Mouse (Mus musculus) embryonic facial prominence, embryonic 11.5 days (tissue): ENCODE measurements around the gene Hpcal1. TPM values are rescaled to one million over a fixed set of nuclear protein-coding genes. Genes with fewer than 3 reads are reported as not detected.

Experiments
- ATAC-seq: fragments of 200-750 bp; cut with Nextera tagmentation; replicated peaks from 2 replicates; pipeline ENCODE4 v1.8.0; 2017; ENCODE audit warnings: low read depth; ENCODE audit not compliant: insufficient number of reproducible peaks, low FRiP score, low TSS enrichment
- DNase-seq: peaks from one replicate; pipeline ENCODE4 v3.0.0-alpha.2; 2015; ENCODE audit warnings: low spot score
- H3K27ac ChIP-seq: fragments of 300-500 bp; sonication (generic); replicated peaks from 2 replicates; pipeline ENCODE4 v1.5.1; 2014; ENCODE audit warnings: mild to moderate bottlenecking, low read depth, low read length, control low read depth
- H3K27me3 ChIP-seq: fragments of 300-500 bp; sonication (generic); 2 replicates; pipeline ENCODE4 v1.6.1; 2014; ENCODE audit warnings: mild to moderate bottlenecking, low read length, moderate library complexity, mixed read lengths; ENCODE audit not compliant: control insufficient read depth, insufficient read depth
- H3K36me3 ChIP-seq: fragments of 300-500 bp; sonication (generic); replicated peaks from 2 replicates; pipeline ENCODE4 v1.6.1; 2014; ENCODE audit warnings: low read depth, mild to moderate bottlenecking, low read length, moderate library complexity, mixed read lengths; ENCODE audit not compliant: control insufficient read depth, insufficient read depth
- H3K4me1 ChIP-seq: fragments of 300-500 bp; sonication (generic); 2 replicates; pipeline ENCODE4 v1.6.1; 2014; ENCODE audit warnings: low read length, mixed read lengths; ENCODE audit not compliant: control insufficient read depth, insufficient read depth
- H3K4me2 ChIP-seq: fragments of 300-500 bp; sonication (generic); 2 replicates; pipeline ENCODE4 v1.6.1; 2014; ENCODE audit warnings: low read depth, mild to moderate bottlenecking, control low read depth, low read length, moderate library complexity
- H3K4me3 ChIP-seq: fragments of 300-500 bp; sonication (generic); 2 replicates; pipeline ENCODE4 v1.5.1; 2014; ENCODE audit warnings: low read depth, low read length, control low read depth
- H3K9ac ChIP-seq: fragments of 300-500 bp; sonication (generic); replicated peaks from 2 replicates; pipeline ENCODE4 v1.6.1; 2014; ENCODE audit warnings: mild to moderate bottlenecking, control low read depth, low read length
- H3K9me3 ChIP-seq: fragments of 300-500 bp; sonication (generic); replicated peaks from 2 replicates; pipeline ENCODE4 v1.6.1; 2016; ENCODE audit warnings: mild to moderate bottlenecking, low read length, inconsistent platforms, mixed read lengths; ENCODE audit not compliant: control insufficient read depth
- WGBS: fragments of 180-500 bp; shearing (Covaris S2); extraction: QIAGEN DNeasy Blood & Tissue Kit; methylation state at CpG from one replicate; pipeline ENCODE4 v1.1.7; 2014; 5-methylcytosine and 5-hydroxymethylcytosine counted together
- polyA plus RNA-seq: library from polyadenylated mRNA; unstranded; fragments of >200 nt; fragmentation: Nextera tagmentation; extraction: Ambion mirVana; gene quantifications from 2 replicates; pipeline ENCODE4 v1.2.1, GENCODE M21; 2014

Hpcal1 gene
- polyA plus RNA-seq, 1 experiment from 2014 or later = 35.1 TPM

GRCm38 (mm10) chr12:17691891-17692321 lies 1.2 kb downstream of the Hpcal1 start:
- Histone ChIP-seq H3K4me3 (peak overlapping the region; percentile 71), H3K4me1 (no peaks in the 10 kb centered on the region), H3K27me3 (no peaks in the 10 kb centered on the region), H3K27ac (no peak overlapping the region), H3K4me2 (peak overlapping the region; percentile 73), H3K36me3 (no peaks in the 10 kb centered on the region), H3K9me3 (no peaks in the 10 kb centered on the region), H3K9ac (peak overlapping the region; percentile 64)
- DNase-seq (no peak), ATAC-seq (no peak)
- 1% methylated on average over 23 of the region's 23 CpGs for whole genome bisulfite sequencing

- ATAC-seq (no peak), DNase-seq (no peak)
- H3K4me2 ChIP-seq = peak overlapping the region; percentile 73
- H3K36me3 ChIP-seq = no peaks in the 10 kb centered on the region
- H3K27ac ChIP-seq = no peak overlapping the region
- 43% methylated on average over 5 of the region's 5 CpGs for WGBS
- H3K9me3 ChIP-seq = no peaks in the 10 kb centered on the region
- peak overlapping the region; percentile 64; the same call in 1 of the 2 replicates for H3K9ac ChIP-seq
- H3K4me3 ChIP-seq = peak overlapping the region; percentile 71
- H3K4me1 ChIP-seq = no peaks in the 10 kb centered on the region
- no peaks in the 10 kb centered on the region for H3K27me3 ChIP-seq
Measured at GRCm38 (mm10) chr12:17692356-17692755, 1.7 kb downstream of the Hpcal1 start.

- H3K36me3 ChIP-seq = no peaks in the 10 kb centered on the region
- no peak overlapping the region for H3K9ac ChIP-seq
- ATAC-seq (no peak), DNase-seq (no peak)
- 64% methylated on average over 4 of the region's 4 CpGs for whole genome bisulfite sequencing
- H3K9me3 ChIP-seq = no peaks in the 10 kb centered on the region
- H3K4me1 ChIP-seq = no peaks in the 10 kb centered on the region
- H3K4me3 ChIP-seq = no peak overlapping the region
- no peak overlapping the region for H3K27ac ChIP-seq
- H3K27me3 ChIP-seq = no peaks in the 10 kb centered on the region
- H3K4me2 ChIP-seq = no peak overlapping the region
Measured at GRCm38 (mm10) chr12:17692953-17693352, 2.3 kb downstream of the Hpcal1 start.

- no peak overlapping the region for H3K9ac ChIP-seq
- DNase-seq (no peak), ATAC-seq (no peak)
- H3K4me1 ChIP-seq = peaks cover 2% of the 10 kb centered on the region; the same call in 1 of the 2 replicates
- 79% methylated on average over 1 of the region's 1 CpGs for WGBS
- H3K4me3 ChIP-seq = no peak overlapping the region
- no peaks in the 10 kb centered on the region for H3K9me3 ChIP-seq
- H3K36me3 ChIP-seq = no peaks in the 10 kb centered on the region
- no peaks in the 10 kb centered on the region for H3K27me3 ChIP-seq
- H3K4me2 ChIP-seq = no peak overlapping the region
- no peak overlapping the region for H3K27ac ChIP-seq
Measured at GRCm38 (mm10) chr12:17694589-17695115, 4.0 kb downstream of the Hpcal1 start.

- H3K9me3 ChIP-seq = no peaks in the 10 kb centered on the region
- no peaks in the 10 kb centered on the region for H3K27me3 ChIP-seq
- H3K4me3 ChIP-seq = no peak overlapping the region
- no peak for DNase-seq
- H3K9ac ChIP-seq = no peak overlapping the region
- no peak for ATAC-seq
- no peak overlapping the region for H3K27ac ChIP-seq
- 88% methylated on average over 7 of the region's 7 CpGs for WGBS
- no peaks in the 10 kb centered on the region for H3K36me3 ChIP-seq
- H3K4me2 ChIP-seq = no peak overlapping the region
- H3K4me1 ChIP-seq = peaks cover 2% of the 10 kb centered on the region; the same call in 1 of the 2 replicates
Measured at GRCm38 (mm10) chr12:17696395-17696794, 5.7 kb downstream of the Hpcal1 start.

GRCm38 (mm10) chr12:17698934-17699333 lies 8.3 kb downstream of the Hpcal1 start:
- DNase-seq (no peak), ATAC-seq (0 out of 2 replicates have a peak, but pooled peaks have one; percentile 8)
- Histone ChIP-seq H3K27me3 (no peaks in the 10 kb centered on the region), H3K9ac (no peak overlapping the region), H3K4me3 (no peak overlapping the region), H3K27ac (no peak overlapping the region), H3K4me2 (no peak overlapping the region), H3K36me3 (no peaks in the 10 kb centered on the region), H3K4me1 (peaks cover 2% of the 10 kb centered on the region; the same call in 1 of the 2 replicates), H3K9me3 (no peaks in the 10 kb centered on the region)
- WGBS = 59% methylated on average over 4 of the region's 4 CpGs

GRCm38 (mm10) chr12:17699480-17699879 lies 8.8 kb downstream of the Hpcal1 start:
- Histone ChIP-seq H3K4me1 (peaks cover 2% of the 10 kb centered on the region; the same call in 1 of the 2 replicates), H3K9me3 (no peaks in the 10 kb centered on the region), H3K27ac (no peak overlapping the region), H3K27me3 (no peaks in the 10 kb centered on the region), H3K9ac (no peak overlapping the region), H3K4me3 (no peak overlapping the region), H3K4me2 (no peak overlapping the region), H3K36me3 (no peaks in the 10 kb centered on the region)
- no peak for DNase-seq
- WGBS = 81% methylated on average over 1 of the region's 1 CpGs
- peak; percentile 66 for ATAC-seq

- Histone ChIP-seq H3K4me2 (no peak overlapping the region), H3K4me1 (peaks cover 2% of the 10 kb centered on the region; the same call in 1 of the 2 replicates), H3K4me3 (no peak overlapping the region), H3K27ac (no peak overlapping the region), H3K9me3 (no peaks in the 10 kb centered on the region), H3K27me3 (no peaks in the 10 kb centered on the region), H3K36me3 (no peaks in the 10 kb centered on the region), H3K9ac (no peak overlapping the region)
- DNase-seq (no peak), ATAC-seq (no peak)
- 72% methylated on average over 5 of the region's 5 CpGs for WGBS
Measured at GRCm38 (mm10) chr12:17701131-17701720, 10.6 kb downstream of the Hpcal1 start.
